Mouse (Mus musculus) midbrain, embryonic 14.5 days (tissue): ENCODE measurements around the gene Eef1akmt3. TPM values are rescaled to one million over a fixed set of nuclear protein-coding genes. Genes with fewer than 3 reads are reported as not detected.

Source experiments
- ATAC-seq: fragments of 200-750 bp; cut with Nextera tagmentation; 2 replicates; pipeline ENCODE4 v1.8.0; 2017; ENCODE audit warnings: moderate number of reproducible peaks, moderate library complexity; ENCODE audit not compliant: low FRiP score, low TSS enrichment
- DNase-seq: peaks from one replicate; pipeline ENCODE4 v3.0.0-alpha.2; 2015
- H3K27ac ChIP-seq: fragments of 300-500 bp; sonication (generic); replicated peaks from 2 replicates; pipeline ENCODE4 v1.5.1; 2014; ENCODE audit warnings: mild to moderate bottlenecking, low read depth, low read length, moderate library complexity
- H3K27me3 ChIP-seq: fragments of 300-500 bp; sonication (generic); 2 replicates; pipeline ENCODE4 v1.6.1; 2014; ENCODE audit warnings: low read length, control low read depth, mixed read lengths; ENCODE audit not compliant: control insufficient read depth, insufficient read depth
- H3K36me3 ChIP-seq: fragments of 300-500 bp; sonication (generic); 2 replicates; pipeline ENCODE4 v1.6.1; 2014; ENCODE audit warnings: low read length, control low read depth; ENCODE audit not compliant: control insufficient read depth, insufficient read depth
- H3K4me1 ChIP-seq: fragments of 300-500 bp; sonication (generic); 2 replicates; pipeline ENCODE4 v1.6.1; 2014; ENCODE audit warnings: mild to moderate bottlenecking, antibody characterized with exemption, low read length, control low read depth; ENCODE audit not compliant: control insufficient read depth, insufficient read depth
- H3K4me2 ChIP-seq: fragments of 300-500 bp; sonication (generic); 2 replicates; pipeline ENCODE4 v1.6.1; 2014; ENCODE audit warnings: mild to moderate bottlenecking, low read length, moderate library complexity
- H3K4me3 ChIP-seq: fragments of 300-500 bp; sonication (generic); replicated peaks from 2 replicates; pipeline ENCODE4 v1.5.1; 2014; ENCODE audit warnings: low read depth, low read length
- H3K9ac ChIP-seq: fragments of 300-500 bp; sonication (generic); replicated peaks from 2 replicates; pipeline ENCODE4 v1.6.1; 2014; ENCODE audit warnings: mild to moderate bottlenecking, low read length, moderate library complexity
- H3K9me3 ChIP-seq: fragments of 300-500 bp; sonication (generic); 2 replicates; pipeline ENCODE4 v1.6.1; 2016; ENCODE audit warnings: low read length, control low read depth, mixed read lengths; ENCODE audit not compliant: control insufficient read depth
- WGBS: fragments of 180-500 bp; shearing (Covaris S2); extraction: QIAGEN DNeasy Blood & Tissue Kit; methylation state at CpG from one replicate; pipeline ENCODE4 v1.1.7; 2014; 5-methylcytosine and 5-hydroxymethylcytosine counted together
- polyA plus RNA-seq: library from polyadenylated mRNA; unstranded; fragments of >200 nt; fragmentation: Nextera tagmentation; extraction: Ambion mirVana; gene quantifications from 2 replicates; pipeline ENCODE4 v1.2.1, GENCODE M21; 2014

Eef1akmt3 gene
- polyA plus RNA-seq, 1 experiment from 2014 or later: 0.22 TPM

DNA sequence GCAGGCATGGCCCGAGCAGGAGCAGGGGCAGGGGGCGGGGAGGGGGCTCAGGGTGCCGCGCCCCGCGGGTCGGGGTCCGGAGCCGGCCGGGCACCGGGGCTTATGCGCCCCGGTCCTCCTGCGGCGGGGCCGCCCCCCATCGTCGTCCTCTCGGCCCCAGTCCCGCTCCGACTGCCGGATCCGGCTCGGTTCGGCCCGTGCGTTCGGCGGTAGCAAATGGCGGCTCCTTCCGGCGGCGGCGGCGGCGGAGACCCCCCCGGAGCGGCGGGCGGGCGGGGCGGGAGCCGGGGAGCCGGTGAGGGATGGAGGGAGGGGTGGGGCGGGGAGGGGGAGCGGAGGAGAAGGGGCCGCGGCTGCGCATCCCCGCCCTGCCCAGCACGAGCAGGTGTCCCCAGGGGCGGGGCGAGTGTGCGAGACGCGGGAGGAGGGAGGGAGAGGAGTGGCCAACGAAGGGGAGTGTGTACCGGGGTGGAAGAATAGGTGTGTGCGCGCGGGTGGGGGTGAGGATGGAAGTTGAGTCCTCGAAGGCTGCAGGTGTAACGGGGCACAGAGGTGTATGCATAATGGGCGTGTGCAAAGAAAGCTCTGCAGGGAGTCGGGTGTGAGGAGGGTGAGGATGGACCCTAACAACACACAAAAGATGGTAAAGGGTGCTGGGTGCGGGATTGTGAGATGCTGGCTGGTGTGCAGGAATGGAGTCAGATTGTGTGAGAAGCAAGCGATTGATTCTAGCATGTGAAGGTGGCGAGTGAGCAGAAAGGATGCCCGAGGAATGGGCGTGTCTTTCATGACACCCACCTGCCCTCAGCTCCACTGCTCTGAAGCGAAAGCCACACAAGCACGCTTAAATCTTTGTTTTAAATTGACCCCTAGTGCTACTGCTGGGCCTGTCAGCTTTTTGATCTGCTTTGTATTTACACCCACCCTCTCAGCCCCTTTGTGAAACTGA, 18.9 kb upstream of the Eef1akmt3 start, which contains the start of gene March9:
Gene March9, minus strand, starts transcription at position 217 of the 949 bp plus-strand sequence.
- WGBS: under 1% methylated on average over 65 of the region's 72 CpGs
- peak; percentile 49 for ATAC-seq

DNA sequence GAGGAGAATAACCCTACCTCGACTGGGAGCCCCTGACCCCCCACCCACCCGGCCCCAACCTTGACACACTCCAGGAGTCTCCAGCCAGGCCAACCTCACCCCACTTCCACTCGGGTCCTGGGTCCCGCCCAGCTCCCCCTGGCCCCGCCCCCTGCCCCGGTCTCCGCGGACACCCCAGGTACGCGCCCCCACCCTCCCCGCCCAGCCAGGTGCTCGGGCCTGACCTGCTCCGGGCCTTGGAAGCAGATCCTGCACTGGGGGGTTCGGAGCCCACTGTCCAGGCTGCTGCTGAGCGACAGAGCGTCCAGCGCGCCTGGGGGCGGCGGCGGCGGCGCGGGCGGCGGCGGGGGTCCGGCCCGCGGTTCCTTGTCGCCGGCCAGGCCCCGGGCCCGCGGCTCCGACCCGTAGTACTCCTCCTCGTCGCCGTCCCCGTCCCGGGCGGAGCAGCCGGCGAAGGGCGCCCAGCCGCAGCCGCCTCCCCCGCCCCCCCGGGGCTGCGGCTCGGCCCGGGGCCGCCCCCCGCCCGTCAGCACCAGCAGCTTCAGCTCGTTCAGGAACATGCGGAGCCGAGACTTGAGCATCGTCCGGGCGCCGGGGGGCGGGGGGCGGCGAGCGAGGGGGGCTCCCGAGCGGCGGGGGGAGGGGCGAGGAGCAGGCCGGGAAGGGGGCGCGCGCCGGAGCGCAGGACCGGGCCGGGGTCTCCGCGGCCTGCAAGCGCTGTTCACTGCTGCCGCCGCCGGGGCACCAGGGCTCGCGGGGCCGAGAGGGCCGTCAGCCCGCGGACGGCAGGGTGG, 18.1 kb upstream of the Eef1akmt3 start:
- ATAC-seq: 0 out of 2 replicates have a peak, but pooled peaks have one; percentile 1

More for the DNA sequence above, 18.9 kb upstream of the Eef1akmt3 start, which contains the start of gene March9:
- H3K4me1 ChIP-seq: peaks cover 35% of the 10 kb centered on the region; the same call in 1 of the 2 replicates
- H3K27ac ChIP-seq: peak within 1 kb of the TSS; percentile 97
- peaks cover 34% of the 10 kb centered on the region for H3K36me3 ChIP-seq
- peak within 1 kb of the TSS; percentile 75 for H3K4me2 ChIP-seq
- H3K9me3 ChIP-seq: no peaks in the 10 kb centered on the region
- peak; percentile 96 for DNase-seq
- peak within 1 kb of the TSS; percentile 90 for H3K4me3 ChIP-seq
- H3K9ac ChIP-seq: peak within 1 kb of the TSS; percentile 98
- H3K27me3 ChIP-seq: no peaks in the 10 kb centered on the region

GRCm38 (mm10) chr10:127058708-127059107, 17.4 kb upstream of the Eef1akmt3 start:
- peak; percentile 29 for DNase-seq
- Histone ChIP-seq H3K9ac (peak overlapping the region; percentile 98), H3K4me1 (peaks cover 29% of the 10 kb centered on the region; the same call in 1 of the 2 replicates), H3K9me3 (no peaks in the 10 kb centered on the region), H3K27ac (peak overlapping the region; percentile 97; the same call in 1 of the 2 replicates), H3K27me3 (no peaks in the 10 kb centered on the region), H3K4me2 (peak overlapping the region; percentile 75), H3K4me3 (peak overlapping the region; percentile 90), H3K36me3 (peaks cover 43% of the 10 kb centered on the region)
- ATAC-seq: no peak
- 2% methylated on average over 8 of the region's 8 CpGs for WGBS

More for the DNA sequence above, 18.1 kb upstream of the Eef1akmt3 start:
- Histone ChIP-seq H3K4me1 (peaks cover 29% of the 10 kb centered on the region; the same call in 1 of the 2 replicates), H3K36me3 (peaks cover 36% of the 10 kb centered on the region), H3K27ac (peak overlapping the region; percentile 97), H3K27me3 (no peaks in the 10 kb centered on the region), H3K9ac (peak overlapping the region; percentile 98), H3K9me3 (no peaks in the 10 kb centered on the region), H3K4me2 (peak overlapping the region; percentile 75), H3K4me3 (peak overlapping the region; percentile 90)
- peak; percentile 78 for DNase-seq
- under 1% methylated on average over 64 of the region's 92 CpGs for WGBS

GRCm38 (mm10) chr10:127058161-127058560, 16.8 kb upstream of the Eef1akmt3 start:
- H3K27me3 ChIP-seq: no peaks in the 10 kb centered on the region
- peak overlapping the region; percentile 75 for H3K4me2 ChIP-seq
- H3K9ac ChIP-seq: no peak overlapping the region; the same call in 1 of the 2 replicates
- H3K4me3 ChIP-seq: peak overlapping the region; percentile 90
- WGBS: under 1% methylated on average over 9 of the region's 9 CpGs
- ATAC-seq (no peak), DNase-seq (peak; percentile 90)
- H3K4me1 ChIP-seq: peaks cover 29% of the 10 kb centered on the region; the same call in 1 of the 2 replicates
- no peaks in the 10 kb centered on the region for H3K9me3 ChIP-seq
- peaks cover 46% of the 10 kb centered on the region for H3K36me3 ChIP-seq
- H3K27ac ChIP-seq: no peak overlapping the region

DNA sequence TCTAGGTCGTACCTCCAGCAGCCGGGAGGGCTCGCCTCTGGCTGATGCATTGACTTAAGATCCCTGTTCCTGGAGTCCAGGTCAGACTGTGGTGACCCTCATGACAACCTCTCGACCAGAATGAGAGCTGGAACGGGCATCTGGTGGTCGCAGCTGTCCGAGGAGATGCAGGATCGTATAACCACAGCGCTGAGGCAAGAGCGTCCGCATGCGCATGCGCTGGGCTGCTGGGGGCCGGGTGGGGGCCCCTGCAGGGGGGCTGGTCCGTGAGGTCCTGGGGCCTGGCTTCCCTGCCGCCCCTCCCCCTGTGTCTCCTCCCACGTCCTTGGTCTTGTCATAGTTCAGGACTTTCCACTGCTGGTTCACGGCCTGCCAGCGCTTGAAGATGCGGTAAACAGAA, 15.2 kb upstream of the Eef1akmt3 start:
- peaks cover 52% of the 10 kb centered on the region for H3K36me3 ChIP-seq
- ATAC-seq: no peak
- H3K4me3 ChIP-seq: no peak overlapping the region
- H3K9ac ChIP-seq: no peak overlapping the region
- no peak overlapping the region for H3K4me2 ChIP-seq
- peaks cover 17% of the 10 kb centered on the region; the same call in 1 of the 2 replicates for H3K4me1 ChIP-seq
- H3K9me3 ChIP-seq: no peaks in the 10 kb centered on the region
- DNase-seq: no peak
- 93% methylated on average over 20 of the region's 20 CpGs for WGBS
- 0 out of 2 replicates have a peak, but pooled peaks cover under 1% of the 10 kb centered on the region for H3K27me3 ChIP-seq
- no peak overlapping the region for H3K27ac ChIP-seq

DNA sequence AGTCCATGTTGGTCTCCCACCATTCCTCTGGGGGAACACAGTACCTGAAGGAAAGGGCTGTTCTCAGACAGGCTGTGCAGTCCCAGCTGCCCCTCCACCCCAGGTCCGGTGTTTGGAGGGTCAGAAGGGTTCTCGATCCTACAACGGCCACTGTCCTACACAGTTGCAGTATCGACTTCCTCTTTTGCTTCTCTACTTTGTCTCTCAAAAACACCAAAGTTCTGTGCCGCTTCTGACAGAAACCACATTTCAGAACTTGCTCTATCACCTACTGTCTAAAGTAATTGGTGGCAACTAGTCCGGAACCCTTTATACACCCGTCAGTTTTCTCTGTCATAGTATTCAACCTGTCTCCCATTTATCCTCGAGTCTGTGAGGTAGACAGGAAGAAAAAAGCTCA, 14.1 kb upstream of the Eef1akmt3 start:
- H3K4me2 ChIP-seq: no peak overlapping the region
- ATAC-seq (no peak), DNase-seq (no peak)
- no peak overlapping the region for H3K9ac ChIP-seq
- no peaks in the 10 kb centered on the region for H3K9me3 ChIP-seq
- peaks cover 52% of the 10 kb centered on the region for H3K36me3 ChIP-seq
- H3K27ac ChIP-seq: no peak overlapping the region
- no peak overlapping the region for H3K4me3 ChIP-seq
- H3K27me3 ChIP-seq: peaks cover 11% of the 10 kb centered on the region
- peaks cover 13% of the 10 kb centered on the region; the same call in 1 of the 2 replicates for H3K4me1 ChIP-seq
- 95% methylated on average over 8 of the region's 8 CpGs for WGBS

DNA sequence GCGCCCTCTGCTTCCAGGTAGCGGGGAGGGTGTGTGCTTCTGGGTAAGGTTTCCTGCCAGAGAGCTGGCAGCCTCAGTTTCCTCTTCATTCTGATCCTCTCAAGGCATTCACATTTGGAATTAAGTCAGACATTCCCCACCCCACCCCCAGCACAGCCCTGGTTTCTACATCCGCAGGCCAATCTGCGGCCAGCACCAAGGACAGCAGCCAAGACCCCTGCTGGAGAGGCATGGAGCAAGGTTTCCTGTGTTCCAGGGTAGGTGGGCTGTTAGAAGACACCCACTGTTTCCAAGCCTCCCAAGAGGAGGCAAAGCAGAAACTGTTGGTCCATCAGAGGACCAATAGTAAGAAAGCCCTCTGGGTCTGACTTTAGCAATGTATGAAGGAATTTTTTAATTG, 13.3 kb upstream of the Eef1akmt3 start:
- DNase-seq: no peak
- Histone ChIP-seq H3K4me1 (peaks cover 13% of the 10 kb centered on the region; the same call in 1 of the 2 replicates), H3K27ac (no peak overlapping the region), H3K4me2 (no peak overlapping the region), H3K4me3 (no peak overlapping the region), H3K27me3 (peaks cover 19% of the 10 kb centered on the region), H3K9me3 (no peaks in the 10 kb centered on the region), H3K36me3 (peaks cover 52% of the 10 kb centered on the region), H3K9ac (no peak overlapping the region)
- 75% methylated on average over 4 of the region's 4 CpGs for WGBS
- no peak for ATAC-seq

GRCm38 (mm10) chr10:127050119-127050474, 8.8 kb upstream of the Eef1akmt3 start:
- ATAC-seq (peak; percentile 28; the same call in 1 of the 2 replicates), DNase-seq (no peak)
- WGBS: 22% methylated on average over 10 of the region's 10 CpGs
- peaks cover 23% of the 10 kb centered on the region for H3K36me3 ChIP-seq
- H3K27ac ChIP-seq: no peak overlapping the region
- H3K27me3 ChIP-seq: peaks cover 41% of the 10 kb centered on the region
- H3K4me1 ChIP-seq: no peaks in the 10 kb centered on the region
- no peak overlapping the region for H3K4me2 ChIP-seq
- no peaks in the 10 kb centered on the region for H3K9me3 ChIP-seq
- no peak overlapping the region for H3K4me3 ChIP-seq
- no peak overlapping the region for H3K9ac ChIP-seq
